Mouse (Mus musculus): ENCODE data around the gene Itgb1bp1. TPM values are rescaled to one million over a fixed set of nuclear protein-coding genes. Genes with fewer than 3 reads are reported as not detected.

Gene Itgb1bp1
- 35.4 and 38.8 TPM in 2 replicates for polyA plus RNA-seq (2015; fragmentation: Nextera tagmentation; extraction: Ambion mirVana)

DNA sequence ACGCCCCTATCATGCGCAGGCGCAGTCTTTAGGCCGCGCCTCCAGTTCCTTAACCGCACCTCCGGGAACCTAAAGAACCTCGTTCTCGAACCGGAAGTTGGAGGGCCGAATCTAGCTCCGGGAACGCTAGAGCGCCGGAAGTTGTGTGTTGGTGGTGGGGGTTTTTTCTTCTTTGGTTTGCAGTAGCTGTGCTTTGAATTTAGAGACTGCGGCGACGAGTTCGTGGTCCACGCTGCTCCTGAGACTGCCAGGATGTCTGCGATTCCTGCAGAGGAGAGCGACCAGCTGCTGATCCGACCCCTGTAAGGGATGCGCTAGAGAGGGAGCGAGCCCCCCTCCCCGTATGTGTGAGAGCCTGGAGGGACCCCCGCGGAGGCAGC lies at the start of gene Itgb1bp1:
Gene Itgb1bp1 (minus strand): TSS at position 42 of the 380 bp plus-strand sequence.

DNA sequence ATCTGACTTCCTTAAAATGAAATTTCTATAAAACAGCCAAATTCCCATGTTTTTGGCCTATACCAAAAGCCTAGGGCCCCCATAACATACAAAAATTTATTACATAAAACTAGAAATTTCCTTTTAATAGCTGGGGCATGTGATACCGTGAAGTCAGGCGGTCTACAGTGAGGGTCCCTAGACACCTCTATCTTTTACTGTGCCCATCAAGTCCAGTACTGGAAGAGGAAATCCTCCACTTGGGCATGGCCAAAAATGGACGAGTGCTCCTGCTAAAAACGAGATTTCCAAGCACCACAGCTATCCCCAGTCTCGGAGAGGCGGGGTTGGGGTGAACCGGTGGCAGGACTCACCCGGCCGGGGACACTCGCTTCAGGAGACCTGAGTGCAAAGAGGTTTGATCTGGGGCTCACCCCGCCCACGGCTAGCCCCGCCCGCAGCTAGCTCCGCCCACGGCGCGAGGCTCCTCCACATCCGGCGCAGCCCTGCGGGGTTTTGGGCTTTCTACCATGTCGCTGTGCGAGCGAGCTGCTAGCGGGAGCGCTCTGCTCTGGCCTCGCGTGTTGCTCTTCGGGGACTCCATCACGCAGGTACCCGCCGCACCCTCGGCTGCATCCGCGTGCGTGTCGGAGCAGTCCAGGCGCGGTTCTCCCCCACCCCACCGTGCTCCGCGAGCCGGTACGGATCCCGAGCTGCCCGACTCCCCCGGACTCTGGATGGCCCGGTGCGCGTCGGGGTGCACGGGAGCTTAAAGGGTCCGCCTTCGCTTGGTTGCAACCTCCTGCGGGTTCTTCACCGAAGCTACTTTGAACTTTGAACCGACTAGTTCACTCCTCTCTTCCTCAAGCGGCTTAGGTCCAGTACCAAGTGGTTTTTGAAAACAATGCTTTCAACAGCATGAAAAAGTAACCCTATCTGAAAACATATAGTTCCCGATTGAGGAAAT lies 30.1 kb upstream of the Itgb1bp1 start, which contains the start of gene Iah1:
Gene Iah1 (plus strand): TSS at position 467 of the 946 bp plus-strand sequence.

DNA sequence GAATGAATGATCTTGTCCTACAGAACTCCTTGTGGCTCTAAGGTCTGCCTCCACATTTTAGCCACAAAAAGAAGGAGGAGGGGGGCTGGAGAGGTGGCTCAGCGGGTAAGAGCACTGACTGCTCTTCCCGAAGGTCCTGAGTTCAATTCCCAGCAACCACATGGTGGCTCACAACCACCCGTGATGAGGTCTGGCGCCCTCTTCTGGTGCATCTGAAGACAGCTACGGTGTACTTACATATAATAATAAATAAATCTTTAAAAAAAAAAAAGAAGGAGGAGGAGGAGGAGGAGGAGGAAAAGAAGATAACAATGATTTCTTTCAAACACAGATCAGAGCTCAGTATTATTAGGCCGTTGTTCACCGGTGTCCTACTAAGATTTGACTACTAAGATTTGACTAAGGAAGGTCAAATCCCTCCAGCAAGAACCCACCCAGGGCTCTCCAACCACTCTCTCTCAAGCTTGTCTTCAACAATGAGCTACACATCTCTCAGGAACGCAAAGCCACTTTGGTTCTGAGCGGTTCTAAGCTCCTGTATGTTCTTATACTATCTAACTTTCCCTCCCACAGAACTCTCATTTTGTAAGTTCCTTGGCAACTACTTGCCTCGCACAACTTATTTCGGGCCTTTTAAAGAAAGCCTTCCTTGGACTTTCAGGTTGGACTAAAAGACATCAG lies 1.2 kb downstream of the Itgb1bp1 start, which contains the start of gene Cpsf3:
Gene Cpsf3 (plus strand): TSS at position 631 of the 681 bp plus-strand sequence.

Other genes starting within 250 kb of the Itgb1bp1 start
- 65.1 and 68.2 TPM in 2 replicates for gene Cpsf3, start 893 bp downstream of the Itgb1bp1 start, polyA plus RNA-seq (2015; fragmentation: Nextera tagmentation; extraction: Ambion mirVana)
- 24.7 and 29.5 TPM in 2 replicates for gene Iah1, start 30.1 kb upstream of the Itgb1bp1 start, polyA plus RNA-seq (2015; fragmentation: Nextera tagmentation; extraction: Ambion mirVana)
- gene Adam17, start 87.3 kb upstream of the Itgb1bp1 start, polyA plus RNA-seq (2015; fragmentation: Nextera tagmentation; extraction: Ambion mirVana) = 13.5 and 15.5 TPM in 2 replicates
- 930 and 1,000 TPM in 2 replicates for gene Ywhaq, start 131.4 kb upstream of the Itgb1bp1 start, polyA plus RNA-seq (2015; fragmentation: Nextera tagmentation; extraction: Ambion mirVana)

Data from neural tube, postnatal 0 days (tissue).